Mouse (Mus musculus) mouse trophoblast stem cell (cell line): ENCODE measurements around the gene Slc25a12.

Experiments used
- in situ Hi-C, 2 experiments: fragments of 300-500 bp; cut with MseI, MboI; formaldehyde crosslinking; loops; 2 replicates in 1 of 2; 3 replicates in 1 of 2; pipeline ENCODE4 v1.15.1; 2025

The Slc25a12 gene

DNA sequence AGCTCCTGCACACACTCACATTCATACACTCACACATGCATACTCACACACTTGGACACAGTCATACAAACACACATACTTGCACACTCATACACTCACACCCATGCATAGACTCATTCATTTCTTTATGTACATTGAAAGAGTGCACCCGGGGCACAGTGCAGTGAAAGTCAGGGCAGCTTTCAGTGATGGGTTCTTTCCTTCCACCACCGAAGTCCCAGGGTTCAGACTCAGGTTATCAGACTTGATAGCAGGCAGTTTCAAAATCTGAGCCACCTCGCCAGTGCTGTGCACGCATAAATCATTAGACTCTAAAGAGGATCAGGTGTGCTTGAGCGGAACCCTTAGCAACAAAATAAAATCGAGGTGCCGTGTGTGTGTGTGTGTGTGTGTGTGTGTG, 17.4 kb downstream of the Slc25a12 start:
- in situ Hi-C loops = no loop called here

- in situ Hi-C loops = no loop called here
These were observed 18.0 kb downstream of the Slc25a12 start for GRCm38 (mm10) chr2:71349511-71349910.

DNA sequence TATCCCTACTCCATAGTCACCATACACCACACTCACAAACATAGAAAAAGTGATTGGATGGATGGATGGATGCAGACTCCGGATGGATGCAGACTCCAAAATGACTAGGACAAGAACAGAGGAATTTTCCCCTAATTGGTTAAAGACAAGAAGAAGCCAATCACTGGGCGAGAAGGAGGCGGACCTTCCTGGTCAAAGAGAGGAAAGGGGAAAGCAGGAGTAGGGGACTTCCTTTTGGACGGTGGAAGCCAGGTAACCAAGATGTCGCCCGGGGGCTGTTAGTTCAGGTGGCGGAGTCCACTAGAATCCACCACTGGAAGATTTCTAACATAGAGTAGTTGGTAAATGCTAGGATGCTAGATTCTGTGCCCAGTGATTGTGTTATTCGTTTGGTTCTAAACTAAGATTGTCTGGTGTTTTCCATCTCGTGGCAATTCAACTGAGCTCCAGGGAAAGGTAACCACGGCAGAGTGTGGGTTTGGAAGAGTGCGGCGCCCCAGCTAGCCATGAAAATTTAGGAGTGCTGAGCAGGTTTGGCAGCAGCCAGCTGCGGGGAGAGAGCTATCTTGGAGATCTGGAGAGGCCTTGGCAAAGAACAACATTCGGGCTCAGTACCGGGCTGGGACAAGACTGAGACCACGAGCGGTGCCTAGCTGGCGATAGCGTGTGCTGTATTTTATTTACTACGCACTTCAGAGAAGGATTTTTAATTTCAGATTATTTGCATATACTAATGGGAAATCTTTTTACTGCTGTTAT, 19.6 kb downstream of the Slc25a12 start:
- in situ Hi-C loops = no loop called here

GRCm38 (mm10) chr2:71347160-71347559, 20.4 kb downstream of the Slc25a12 start:
- in situ Hi-C loops = no loop called here

- in situ Hi-C loops = no loop called here
These were observed 23.5 kb downstream of the Slc25a12 start for GRCm38 (mm10) chr2:71343884-71344640.

DNA sequence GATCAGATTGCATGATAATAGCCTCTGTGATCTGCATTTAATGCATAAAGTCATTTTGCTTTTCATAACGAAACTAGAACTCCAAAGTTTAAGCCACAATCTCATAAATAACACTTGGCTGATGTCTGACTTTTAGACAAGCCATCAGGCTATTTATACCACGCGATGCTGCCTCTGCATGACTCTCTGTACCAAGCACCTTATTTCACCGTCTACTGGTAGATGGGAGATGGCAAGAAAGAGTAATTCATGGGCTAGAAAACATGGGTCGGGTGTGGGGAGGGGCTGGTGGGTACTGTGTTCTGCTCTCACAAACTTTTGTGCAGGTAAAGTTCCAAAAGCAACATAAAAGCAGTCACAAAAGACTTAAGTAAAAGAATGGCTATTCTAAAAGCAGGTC, 27.4 kb downstream of the Slc25a12 start:
- in situ Hi-C loops = no loop called here

DNA sequence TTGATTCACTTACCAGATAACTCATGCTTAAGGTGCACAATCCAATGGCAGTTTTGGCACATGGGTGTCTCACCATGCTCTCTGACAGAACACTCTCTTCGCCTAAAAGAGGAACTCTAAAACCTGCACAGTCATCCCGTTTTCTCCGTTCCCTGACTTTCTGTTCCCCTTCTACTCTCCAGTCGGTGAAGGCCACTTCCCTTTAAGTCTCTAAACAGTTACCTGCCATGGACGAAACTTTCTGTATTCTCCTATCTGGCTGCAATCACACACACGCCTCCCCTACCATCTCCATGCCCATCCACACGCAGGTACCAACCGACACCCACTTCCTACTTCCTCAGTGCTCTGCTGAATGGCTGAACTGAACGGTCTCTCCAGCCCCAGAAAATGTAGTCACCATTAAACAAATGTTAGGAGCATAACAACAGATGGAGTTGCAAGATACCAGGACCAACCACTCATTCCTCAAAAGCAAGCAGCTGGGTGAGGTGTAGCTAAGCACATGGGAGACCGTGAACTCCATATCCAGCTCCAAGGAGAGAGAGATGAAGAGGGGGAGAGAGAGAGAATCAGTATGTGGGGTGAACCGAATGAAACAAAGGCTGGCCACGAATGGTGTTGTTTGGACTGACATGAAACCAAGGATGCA, 29.3 kb downstream of the Slc25a12 start:
- in situ Hi-C loops = no loop called here

DNA sequence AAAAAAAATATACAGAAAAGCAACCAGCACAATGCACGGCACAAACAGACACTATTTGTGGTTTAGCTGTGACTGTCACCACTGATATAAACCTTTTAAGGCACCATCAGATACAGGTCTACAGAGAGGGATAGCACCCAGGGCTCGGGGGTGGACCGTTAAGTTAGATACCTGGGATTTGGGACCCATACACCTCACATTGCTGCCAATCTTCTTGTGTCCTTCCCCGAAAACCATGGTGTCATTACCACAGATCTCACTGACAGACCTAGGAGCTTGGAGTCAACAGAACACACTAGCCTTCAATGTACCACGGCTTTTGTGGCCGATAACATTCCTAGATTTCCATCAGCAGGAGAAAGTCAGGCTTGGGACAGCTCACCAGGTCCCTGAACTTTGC, 30.9 kb downstream of the Slc25a12 start:
- in situ Hi-C loops = no loop called here

GRCm38 (mm10) chr2:71336209-71336608, 31.3 kb downstream of the Slc25a12 start:
- in situ Hi-C loops = no loop called here

DNA sequence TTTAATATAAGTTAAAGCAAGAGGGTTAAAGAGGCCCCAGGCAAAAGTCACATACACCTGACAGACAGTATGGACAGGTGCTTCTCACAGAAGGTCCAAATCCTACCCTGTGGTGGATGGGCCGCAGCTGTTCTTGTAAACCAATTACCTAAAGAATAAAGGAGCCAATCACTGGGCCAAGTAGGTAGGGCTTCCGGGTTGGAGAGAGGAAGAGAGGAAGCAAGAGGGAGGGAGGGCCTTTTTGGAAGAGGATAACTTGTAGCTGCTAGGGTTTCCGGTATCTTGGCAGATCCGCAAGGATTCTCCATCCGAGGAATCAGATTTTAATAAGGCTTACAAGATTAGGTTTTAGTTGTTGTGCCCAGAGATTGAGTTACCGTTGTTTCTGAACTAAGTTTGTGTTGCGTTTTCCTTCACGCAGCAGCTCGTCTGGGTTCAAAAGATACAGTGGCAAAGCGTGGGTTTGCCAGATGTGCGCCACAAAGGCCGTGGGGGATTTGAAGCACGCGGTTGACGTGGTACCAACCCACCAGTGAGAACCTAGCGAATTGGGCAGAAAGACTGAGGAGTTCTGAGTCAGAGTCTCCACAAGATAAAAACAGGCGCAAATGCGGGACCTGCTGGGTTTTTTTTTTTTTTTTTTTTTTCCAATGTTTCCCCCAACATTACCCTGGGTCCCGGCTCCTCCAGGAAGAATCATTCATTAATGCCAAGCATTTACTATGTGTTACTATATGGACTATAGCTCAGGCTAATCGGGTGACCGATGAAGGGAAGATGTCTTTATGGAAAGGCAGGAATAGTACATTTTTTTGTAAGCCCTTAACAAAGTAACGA, 33.3 kb downstream of the Slc25a12 start:
- in situ Hi-C loops = no loop called here

DNA sequence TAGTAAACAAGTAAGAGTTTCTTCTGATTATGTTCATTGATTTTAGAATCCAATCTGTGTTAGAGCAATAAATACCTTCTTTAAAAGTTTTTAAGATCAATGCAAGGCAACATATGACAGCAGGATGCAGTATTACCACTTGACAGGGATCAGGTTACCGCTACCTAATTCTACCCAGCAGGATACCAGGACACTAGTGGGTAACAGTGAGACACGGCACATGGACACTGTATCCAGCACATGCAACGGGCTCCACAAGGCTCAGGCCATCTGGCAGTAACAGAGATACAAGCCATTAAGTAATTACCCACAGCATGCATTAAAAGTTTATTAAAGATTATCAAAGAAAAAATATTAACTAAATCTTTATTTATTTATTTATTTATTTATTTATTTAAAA, 37.8 kb downstream of the Slc25a12 start:
- in situ Hi-C loops = no loop called here

DNA sequence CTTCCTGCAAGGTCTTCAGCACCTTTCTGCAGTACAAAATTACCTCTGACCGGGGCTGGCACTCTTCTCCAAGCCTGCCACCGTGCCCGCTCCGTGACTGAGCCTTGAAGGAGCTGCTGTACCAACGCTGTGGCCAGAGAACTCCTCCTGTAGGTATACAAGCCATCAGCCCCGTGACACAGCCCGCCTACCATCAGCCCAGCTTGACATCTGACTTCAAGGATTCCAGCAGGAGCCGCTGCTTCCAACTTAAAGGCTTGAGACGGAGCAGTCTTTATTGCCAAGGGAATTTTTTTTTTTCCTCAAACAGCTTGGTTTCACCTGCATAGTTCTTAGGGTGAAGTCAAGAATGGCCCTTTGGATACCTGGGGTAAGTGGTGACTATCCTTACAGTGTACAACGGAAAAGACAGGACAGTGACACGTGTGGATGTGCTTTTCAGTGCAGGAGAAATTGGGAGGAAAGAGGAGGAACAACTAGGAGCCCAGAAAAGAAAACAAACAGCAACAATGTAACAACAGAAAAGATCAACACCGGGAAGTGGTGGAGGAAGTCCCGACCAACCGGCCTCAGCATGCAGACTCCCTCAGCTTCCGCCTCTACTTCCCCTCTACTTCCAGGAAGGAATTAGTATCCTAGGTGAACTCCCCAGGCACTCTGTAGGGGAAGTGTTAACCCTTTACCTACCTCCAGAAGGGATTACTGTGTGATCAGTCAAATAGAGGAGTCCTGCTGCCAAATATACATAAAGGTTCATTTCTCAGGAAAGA, 39.0 kb downstream of the Slc25a12 start:
- in situ Hi-C loops = no loop called here

- in situ Hi-C loops = no loop called here
These were observed 39.8 kb downstream of the Slc25a12 start for GRCm38 (mm10) chr2:71327715-71328114.

DNA sequence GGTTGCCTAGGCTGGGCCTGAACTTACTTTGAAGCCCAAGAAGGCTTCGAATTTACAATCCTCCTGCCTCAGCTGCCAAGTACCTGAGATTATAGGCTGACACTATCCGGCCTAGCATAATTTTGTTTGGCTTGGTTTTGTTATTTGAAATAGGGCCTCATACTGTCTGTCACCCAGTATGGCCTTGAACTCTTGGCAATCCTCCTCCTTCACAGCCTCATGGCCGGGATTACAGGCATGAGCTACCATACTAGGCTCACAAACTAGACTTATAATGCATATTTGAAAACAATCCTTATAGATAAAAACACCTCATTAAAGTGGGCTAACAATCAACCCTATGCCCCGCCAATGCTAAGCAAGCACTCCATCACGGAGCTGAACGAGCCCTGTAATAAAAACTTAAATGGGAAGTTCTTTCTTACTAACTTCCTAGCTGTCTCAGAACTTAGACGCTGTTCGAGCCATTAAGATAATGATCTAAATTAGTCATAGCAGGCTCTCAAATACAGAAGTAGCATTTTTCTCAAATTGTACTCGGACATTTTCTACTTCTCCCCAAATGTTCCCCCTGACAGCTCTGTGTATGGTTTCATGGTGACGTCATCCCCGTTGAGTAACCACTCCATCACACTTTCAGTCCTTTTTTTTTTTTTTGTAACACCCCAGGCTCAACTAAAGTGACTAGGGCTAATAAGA, 40.6 kb downstream of the Slc25a12 start:
- in situ Hi-C loops = no loop called here

DNA sequence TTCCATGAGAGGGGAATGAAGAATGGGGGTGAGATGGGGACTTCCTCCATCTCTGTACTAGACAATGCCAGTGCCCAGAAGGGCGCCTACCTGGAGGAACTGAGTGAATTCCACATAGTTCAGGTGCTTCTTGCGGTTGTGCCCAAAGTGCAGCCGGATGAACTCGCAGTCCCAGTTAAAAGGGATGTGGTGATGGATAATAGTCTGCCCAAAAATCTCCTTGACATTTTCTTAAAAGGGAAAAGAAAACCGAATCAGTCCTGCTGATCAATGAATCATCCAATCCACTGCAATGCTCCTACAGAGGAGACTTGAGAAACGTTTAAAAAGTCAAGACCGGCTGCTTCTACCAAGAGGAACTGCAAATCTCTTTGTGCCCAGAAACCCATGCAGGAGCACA, 43.7 kb downstream of the Slc25a12 start:
- in situ Hi-C loops = no loop called here

DNA sequence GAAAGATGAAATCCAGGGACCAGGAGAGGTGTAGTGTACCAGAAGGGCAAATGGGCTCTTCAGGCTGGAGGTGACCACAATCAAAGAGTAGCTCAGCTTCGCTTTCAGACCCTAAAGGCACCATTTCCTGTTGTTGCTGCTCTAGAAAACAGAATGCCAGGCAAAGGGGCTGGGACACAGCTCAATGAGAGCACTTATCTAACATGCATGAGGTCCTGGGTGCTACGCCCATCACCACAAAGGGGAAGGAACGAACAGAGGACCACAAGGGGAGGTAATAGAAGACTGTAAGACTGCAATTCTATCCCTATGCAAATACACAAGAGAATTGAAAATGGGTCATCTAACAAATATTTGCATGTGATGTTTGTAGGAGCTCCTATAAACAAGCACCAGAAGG, 46.1 kb downstream of the Slc25a12 start:
- in situ Hi-C loops = no loop called here

- in situ Hi-C loops = no loop called here
These were observed 51.3 kb downstream of the Slc25a12 start for GRCm38 (mm10) chr2:71316116-71316789.

DNA sequence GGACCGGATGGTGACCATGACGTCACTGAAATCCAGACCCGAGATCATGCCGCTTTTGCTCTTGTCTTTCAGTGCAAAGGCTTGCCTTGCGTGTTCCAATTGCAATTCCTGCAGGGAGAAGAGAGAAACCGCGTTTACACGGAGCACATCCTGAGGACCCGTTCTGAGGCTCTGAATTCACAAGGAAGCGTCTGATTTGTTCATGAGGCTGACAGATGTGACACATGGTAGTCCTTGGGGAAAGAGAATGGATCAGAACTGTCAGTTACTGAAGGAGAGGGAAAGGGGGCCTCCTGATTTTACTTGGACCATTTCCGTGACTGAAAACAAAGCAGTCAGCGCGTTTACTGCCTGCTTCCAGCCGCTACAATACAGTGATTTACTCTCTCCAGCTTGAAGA, 52.5 kb downstream of the Slc25a12 start:
- in situ Hi-C loops = no loop called here

DNA sequence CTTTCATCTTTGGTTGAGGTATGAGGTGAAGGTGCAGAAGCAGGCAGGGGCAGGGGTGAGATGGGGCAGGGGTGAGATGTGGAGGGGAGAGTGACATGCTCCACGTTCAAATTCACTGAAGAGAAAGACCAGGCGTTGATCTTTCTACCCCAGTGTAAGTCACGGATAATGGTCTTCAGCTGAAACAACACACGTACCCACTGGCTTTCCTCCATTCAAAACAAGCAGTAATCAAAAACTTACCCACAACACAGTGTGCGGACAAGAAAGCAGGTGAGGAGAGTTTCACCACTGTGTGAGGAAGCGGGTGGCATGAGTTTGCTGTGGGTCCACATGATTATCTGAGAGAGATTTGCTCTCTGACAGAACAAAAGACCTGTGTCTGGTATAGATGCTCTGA, 53.5 kb downstream of the Slc25a12 start:
- in situ Hi-C loops = no loop called here

DNA sequence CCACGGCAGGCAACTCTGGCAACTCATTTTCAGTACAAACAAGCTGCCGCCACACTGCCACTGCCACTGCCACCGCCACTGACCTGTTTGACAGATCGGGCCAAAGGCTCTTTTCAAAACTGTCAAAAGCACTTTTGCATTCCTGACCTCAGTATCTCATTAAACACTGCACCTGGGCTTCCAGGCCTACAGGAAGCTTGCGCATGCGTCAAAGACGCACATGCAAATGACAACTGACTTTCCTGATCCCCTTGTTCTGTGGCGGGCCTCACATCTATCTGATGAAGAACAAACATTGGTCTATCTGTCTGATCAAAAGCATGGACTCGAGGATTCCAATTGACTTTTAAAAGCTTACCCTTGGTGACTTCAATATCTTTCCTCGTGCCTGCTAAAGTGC, 55.5 kb downstream of the Slc25a12 start:
- in situ Hi-C loops = no loop called here
